15 mouse cellular contexts compared by ENCODE assay signal in the genomic region with DNA sequence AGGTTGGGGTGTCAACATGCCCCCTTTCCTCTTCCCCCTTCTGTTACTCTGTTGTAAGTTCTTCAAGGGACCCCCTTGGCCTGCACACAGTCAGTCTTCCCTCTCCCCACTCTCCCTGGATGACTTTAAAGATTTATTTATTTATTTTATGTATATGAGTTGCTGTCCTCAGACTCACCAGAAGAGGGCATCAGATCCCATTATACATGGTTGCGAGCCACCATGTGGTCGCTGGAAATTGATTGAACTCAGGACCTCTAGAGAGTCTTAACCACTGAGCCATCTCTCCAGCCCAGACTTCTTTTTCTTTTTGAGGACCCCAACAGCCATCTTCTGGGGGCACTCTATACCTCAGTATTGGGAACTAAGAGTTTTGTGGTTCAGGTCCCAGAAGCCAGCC. TPM values are rescaled to one million over a fixed set of nuclear protein-coding genes. Genes with fewer than 3 reads are reported as not detected.
DNase-seq lines count a peak whose midpoint lies in the region; ATAC-seq and TF ChIP-seq lines count a peak whose summit lies in the region.
"Had no signal": no experiment of that assay in that cellular context is flagged by ENCODE, and none has a peak within 500 bp of the region (broad histone marks: within the 10 kb centered on the region; RNA-seq: fewer than 3 reads in every experiment).

No protein-coding gene starts in this region.

- H3K36me3 ChIP-seq in heart, postnatal 0 days (replicated peaks; ENCODE audit: control insufficient read depth, insufficient read depth, low read length) = no peaks in the 10 kb centered on the region
- H3K36me3 ChIP-seq in heart, embryonic 10.5 days = no peaks in the 10 kb centered on the region
- peaks cover 81% of the 10 kb centered on the region for H3K36me3 ChIP-seq in megakaryocyte, embryonic 14.5 days (replicated peaks; ENCODE audit: low read length)
- no peaks in the 10 kb centered on the region for H3K36me3 ChIP-seq in splenic B cell, adult 2 months (ENCODE audit: control insufficient read depth, insufficient read depth, low read length, poor library complexity, severe bottlenecking)
- H3K36me3 ChIP-seq: limb, embryonic 10.5 days; lung, embryonic 15.5 days had no signal

- H3K27ac ChIP-seq in heart, postnatal 0 days (ENCODE audit: low read depth) = no peak overlapping the region
- H3K27ac ChIP-seq in heart, embryonic 10.5 days = no peak overlapping the region
- H3K27ac ChIP-seq: heart, embryonic 13.5 days; hindbrain, embryonic 14.5 days; limb, embryonic 10.5 days; lung, embryonic 15.5 days; midbrain, embryonic 12.5 days had no signal

- TF ChIP-seq CTCF in heart, postnatal 0 days (IDR thresholded peaks at IDR 0.05; ENCODE audit: low read depth) = peak; percentile 20; the same call in 1 of the 2 replicates

- no peak overlapping the region for H3K4me2 ChIP-seq in heart, postnatal 0 days (ENCODE audit: low read depth, low read length)
- H3K4me2 ChIP-seq: heart, embryonic 13.5 days; hindbrain, embryonic 14.5 days; lung, embryonic 15.5 days; midbrain, embryonic 12.5 days had no signal

- H3K9ac ChIP-seq in heart, postnatal 0 days (replicated peaks; ENCODE audit: low read depth, low read length) = no peak overlapping the region
- H3K9ac ChIP-seq: heart, embryonic 13.5 days; hindbrain, embryonic 14.5 days; lung, embryonic 15.5 days; midbrain, embryonic 12.5 days had no signal

- no peaks in the 10 kb centered on the region for H3K27me3 ChIP-seq in heart, postnatal 0 days (ENCODE audit: control insufficient read depth, insufficient read depth, low read length)
- H3K27me3 ChIP-seq in heart, embryonic 10.5 days (ENCODE audit: insufficient read depth, poor library complexity, severe bottlenecking) = no peaks in the 10 kb centered on the region; the same call in 1 of the 2 replicates
- H3K27me3 ChIP-seq in megakaryocyte, embryonic 14.5 days (replicated peaks) = no peaks in the 10 kb centered on the region
- H3K27me3 ChIP-seq in splenic B cell, adult 2 months (ENCODE audit: control insufficient read depth, insufficient read depth, low read length, poor library complexity, severe bottlenecking) = no peaks in the 10 kb centered on the region
- H3K27me3 ChIP-seq: heart, embryonic 13.5 days; lung, embryonic 15.5 days; midbrain, embryonic 12.5 days had no signal

- no peak overlapping the region for H3K4me3 ChIP-seq in heart, postnatal 0 days (ENCODE audit: low read depth, low read length)
- no peak overlapping the region for H3K4me3 ChIP-seq in heart, embryonic 10.5 days
- H3K4me3 ChIP-seq in megakaryocyte, embryonic 14.5 days (replicated peaks) = peak overlapping the region; percentile 38
- H3K4me3 ChIP-seq: heart, embryonic 13.5 days; limb, embryonic 10.5 days; lung, embryonic 15.5 days; midbrain, embryonic 12.5 days had no signal

- no peaks in the 10 kb centered on the region for H3K4me1 ChIP-seq in heart, postnatal 0 days (ENCODE audit: control insufficient read depth, insufficient read depth)
- peaks cover 19% of the 10 kb centered on the region for H3K4me1 ChIP-seq in heart, embryonic 10.5 days
- H3K4me1 ChIP-seq in megakaryocyte, embryonic 14.5 days = peaks cover 89% of the 10 kb centered on the region
- H3K4me1 ChIP-seq: lung, embryonic 15.5 days; midbrain, embryonic 12.5 days had no signal

- WGBS in heart, postnatal 0 days = 48% methylated on average over 2 of the region's 2 CpGs
- 37% methylated on average over 2 of the region's 2 CpGs for WGBS in heart, embryonic 10.5 days

- ATAC-seq in heart, postnatal 0 days (ENCODE audit: insufficient read depth, low read depth) = no peak
- ATAC-seq in megakaryocyte, adult 5-6 weeks (ENCODE audit: poor library complexity, severe bottlenecking) = no peak
- ATAC-seq: activated CD4-positive, CD25-positive, alpha-beta regulatory T cell, adult 4 months had no signal

- no peaks in the 10 kb centered on the region for H3K9me3 ChIP-seq in heart, postnatal 0 days (replicated peaks; ENCODE audit: control insufficient read depth, low read length)
- no peaks in the 10 kb centered on the region for H3K9me3 ChIP-seq in heart, embryonic 10.5 days
- H3K9me3 ChIP-seq in megakaryocyte, embryonic 14.5 days = peaks cover 10% of the 10 kb centered on the region
- H3K9me3 ChIP-seq: heart, embryonic 13.5 days; limb, embryonic 10.5 days; lung, embryonic 15.5 days; midbrain, embryonic 12.5 days had no signal

- no peak for TF ChIP-seq EP300 in heart, postnatal 0 days (IDR thresholded peaks at IDR 0.05; ENCODE audit: low read depth)

- no peak for DNase-seq in heart, postnatal 0 days (ENCODE audit: low spot score)
- no peak for DNase-seq in heart, embryonic 10.5 days (ENCODE audit: low spot score)
- DNase-seq in ES-CJ7 (ENCODE audit: low read depth, low spot score) = peak; percentile 65
- peak; percentile 48 for DNase-seq in splenic B cell, adult 2 months (ENCODE audit: low read depth, low spot score)
- DNase-seq in urinary bladder, postnatal 14 days (ENCODE audit: low spot score) = no peak
- DNase-seq: cerebellum, adult 18-20 months; embryo, embryonic 11 days had no signal

RNA-seq across cellular contexts. Expression of gene Tab1, which starts 20.4 kb away (rescaled TPM):
- 37.3 and 41.2 TPM in 2 replicates for total RNA-seq in heart, postnatal 0 days (2014; rRNA removed; ENCODE audit: low replicate concordance)
- polyA plus RNA-seq in heart, postnatal 0 days (2015; fragmentation: Nextera tagmentation; extraction: Ambion mirVana) = 25.0 and 29.1 TPM in 2 replicates
- 34.2 and 38.1 TPM in 2 replicates for polyA plus RNA-seq in heart, embryonic 10.5 days (2016; fragmentation: Nextera tagmentation; extraction: Ambion mirVana)
- polyA plus RNA-seq in megakaryocyte, embryonic 14.5 days (2012; ENCODE audit: insufficient read depth, low replicate concordance) = 9.9 and 10.9 TPM in 2 replicates
- 3.8 and 6.9 TPM in 2 replicates for total RNA-seq in megakaryocyte, adult 5-6 weeks (2015)
- 13.5 and 14.5 TPM in 2 replicates for total RNA-seq in megakaryocyte, adult 5-6 weeks (2017)

RNA-seq across cellular contexts. Expression of gene Rpl3, which starts 20.8 kb away (rescaled TPM):
- total RNA-seq in heart, postnatal 0 days (2014; rRNA removed; ENCODE audit: low replicate concordance) = 763 and 766 TPM in 2 replicates
- polyA plus RNA-seq in heart, postnatal 0 days (2015; fragmentation: Nextera tagmentation; extraction: Ambion mirVana) = 480 and 487 TPM in 2 replicates
- 770 and 980 TPM in 2 replicates for polyA plus RNA-seq in heart, embryonic 10.5 days (2016; fragmentation: Nextera tagmentation; extraction: Ambion mirVana)
- polyA plus RNA-seq in megakaryocyte, embryonic 14.5 days (2012; ENCODE audit: insufficient read depth, low replicate concordance) = 145 and 190 TPM in 2 replicates
- total RNA-seq in megakaryocyte, adult 5-6 weeks (2015) = 965 and 1,027 TPM in 2 replicates
- total RNA-seq in megakaryocyte, adult 5-6 weeks (2017) = 1,404 and 1,498 TPM in 2 replicates

RNA-seq across cellular contexts. Expression of gene Syngr1, which starts 21.4 kb away (rescaled TPM):
- total RNA-seq in heart, postnatal 0 days (2014; rRNA removed; ENCODE audit: low replicate concordance) = 104 and 144 TPM in 2 replicates
- 140 and 150 TPM in 2 replicates for polyA plus RNA-seq in heart, postnatal 0 days (2015; fragmentation: Nextera tagmentation; extraction: Ambion mirVana)
- polyA plus RNA-seq in heart, embryonic 10.5 days (2016; fragmentation: Nextera tagmentation; extraction: Ambion mirVana) = 6.7 and 11.6 TPM in 2 replicates
- 113 and 163 TPM in 2 replicates for polyA plus RNA-seq in megakaryocyte, embryonic 14.5 days (2012; ENCODE audit: insufficient read depth, low replicate concordance)
- 3.2 and 3.9 TPM in 2 replicates for total RNA-seq in megakaryocyte, adult 5-6 weeks (2015)
- total RNA-seq in megakaryocyte, adult 5-6 weeks (2017) = 0.08 and 0.22 TPM in 2 replicates

Comparison
In these comparisons a context has a peak if more than half of its experiments do, and no peak if none do; other contexts are left out.
1. DNase-seq: peak in ES-CJ7 (single experiment) and splenic B cell, adult 2 months (single experiment); none in heart, postnatal 0 days (single experiment), heart, embryonic 10.5 days (single experiment) and urinary bladder, postnatal 14 days (single experiment).